Mouse (Mus musculus) mesoderm, embryonic 11.5 days (tissue): ENCODE measurements at regions not wholly inside any gene's neighbourhood (a gene's known extent, or its start where the extent isn't known, plus 50 kb on each side); places are given as distances from the start of the nearest gene placed in this dataset.

Experiments
- DNase-seq: peaks from one replicate; pipeline ENCODE4 v3.0.0-alpha.2; 2012; ENCODE audit warnings: low read depth, low spot score

DNA sequence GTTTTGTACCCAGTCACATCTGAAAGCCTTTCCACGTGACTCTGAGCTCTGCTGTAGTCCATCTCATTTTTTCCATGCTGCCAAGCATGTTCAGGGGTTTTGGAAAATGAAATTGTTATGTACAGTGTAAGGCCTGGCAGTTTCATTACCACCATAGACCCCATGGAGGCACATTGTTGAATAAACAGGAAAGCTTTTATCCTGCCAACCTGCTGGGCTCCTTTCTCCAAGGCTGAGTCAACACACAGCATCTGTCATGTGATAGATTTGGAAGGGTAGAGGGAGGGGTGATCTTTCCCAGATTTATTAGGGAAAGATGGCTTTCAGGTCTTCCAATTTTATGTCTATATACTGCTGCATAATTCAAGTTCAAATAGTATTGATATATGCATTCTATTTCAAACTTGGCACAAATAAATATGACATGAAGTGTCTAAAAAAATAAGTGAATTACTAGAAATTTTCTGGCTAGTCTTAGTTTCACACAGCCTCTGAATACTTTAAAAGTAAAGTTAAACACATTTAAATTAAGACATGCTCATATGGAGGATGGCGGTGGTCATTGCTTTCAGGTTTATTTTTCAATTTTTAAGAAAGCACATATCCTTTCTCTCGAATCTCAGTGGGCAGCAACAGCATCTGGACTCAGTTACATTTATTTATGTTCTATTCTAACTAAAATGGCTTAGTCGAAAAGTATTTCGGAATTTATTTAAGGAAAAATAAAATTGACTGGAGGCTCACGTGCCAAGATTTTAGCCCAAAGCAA lies 942.1 kb upstream of the Flrt2 start:
- DNase-seq, result peak; percentile 11

DNA sequence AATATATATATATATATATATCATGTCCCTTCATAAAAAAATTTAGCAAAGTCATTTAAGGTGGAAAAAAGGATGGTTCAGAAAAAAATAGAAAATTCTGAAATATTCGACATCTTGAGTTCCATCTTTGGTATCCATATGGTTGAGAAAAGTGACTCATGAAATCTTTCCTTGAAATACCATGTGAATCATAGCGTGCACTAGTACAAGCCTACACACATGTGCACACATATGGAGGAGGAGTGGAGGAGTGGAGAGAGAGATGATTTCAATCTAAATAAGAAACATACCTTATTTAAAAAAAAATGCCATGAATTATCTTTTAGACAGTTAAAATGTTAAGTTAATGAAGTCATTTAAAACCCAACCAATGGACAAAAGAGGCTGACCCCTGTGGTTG lies 936.3 kb upstream of the Flrt2 start:
- DNase-seq, result no peak

DNA sequence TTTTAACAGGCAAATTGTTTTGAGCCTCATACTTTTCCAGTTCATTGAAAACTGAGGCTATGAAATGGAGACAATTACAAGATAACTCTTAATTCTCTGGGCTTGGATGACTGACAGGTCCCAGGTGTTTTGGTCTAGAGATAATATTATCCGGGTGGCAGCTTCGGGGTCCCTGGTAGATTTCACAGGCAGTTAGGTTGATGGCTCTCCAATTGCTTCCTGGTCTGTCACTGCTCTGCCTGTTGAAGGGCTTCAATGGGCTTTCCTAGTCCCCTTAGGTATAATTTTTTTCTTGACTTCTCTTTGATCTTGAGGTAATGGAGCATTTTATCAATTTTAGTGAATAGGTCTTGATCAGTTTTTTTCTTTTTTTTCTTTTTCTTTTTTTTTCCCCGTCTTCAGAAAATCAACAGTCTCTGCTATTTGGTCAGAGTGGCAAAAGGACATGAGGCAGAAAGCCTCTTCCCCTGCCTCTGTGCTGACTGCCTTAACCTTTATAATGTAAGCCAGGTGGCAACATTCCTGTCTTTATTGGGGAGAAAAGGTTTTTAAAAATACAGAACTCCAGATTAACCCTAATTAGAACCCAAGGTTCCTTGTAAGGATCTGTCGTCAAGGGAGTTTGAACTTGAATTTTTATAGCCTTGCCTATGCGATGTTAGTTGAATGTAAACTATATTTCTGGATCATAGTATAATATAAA lies 896.0 kb upstream of the Flrt2 start:
- DNase-seq, result peak; percentile 26

DNA sequence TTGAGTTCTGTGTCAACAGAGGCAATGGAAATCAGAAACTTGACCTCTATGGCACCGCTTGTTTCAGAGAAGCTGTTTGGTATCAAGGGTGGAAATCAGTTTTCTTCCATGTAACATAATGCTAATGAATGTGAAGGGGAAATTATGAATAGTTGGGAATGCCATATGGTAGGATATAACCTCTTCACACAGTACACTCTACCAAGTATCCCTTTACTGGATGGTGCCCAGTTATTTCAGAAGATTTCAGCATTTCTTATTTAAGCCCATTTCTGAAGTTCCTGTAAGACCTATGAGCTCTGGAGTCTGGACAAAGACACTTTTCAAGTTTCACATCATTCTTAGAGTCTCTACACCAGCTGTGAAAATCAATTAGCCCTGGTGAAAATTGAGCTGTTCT lies 887.3 kb upstream of the Flrt2 start:
- no peak for DNase-seq

DNA sequence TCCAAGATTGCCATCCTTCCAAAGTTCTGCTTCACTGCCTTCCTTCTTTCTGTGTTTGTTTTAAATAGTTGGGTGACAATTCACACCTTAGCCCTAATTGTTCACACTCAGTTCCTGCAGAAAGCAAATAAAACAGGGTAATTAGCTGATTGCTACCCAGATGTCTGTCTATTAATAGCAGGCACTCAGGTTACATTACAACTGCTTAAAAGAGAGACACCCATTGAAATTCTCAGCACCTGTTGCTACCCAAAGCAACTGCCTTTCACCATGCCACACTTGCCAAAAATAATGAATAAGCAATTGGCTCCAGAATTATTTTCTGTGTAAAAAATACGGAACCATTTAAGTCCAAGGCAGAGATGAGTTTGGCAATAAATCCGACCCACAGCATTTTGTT lies 860.6 kb upstream of the Flrt2 start:
- no peak for DNase-seq

DNA sequence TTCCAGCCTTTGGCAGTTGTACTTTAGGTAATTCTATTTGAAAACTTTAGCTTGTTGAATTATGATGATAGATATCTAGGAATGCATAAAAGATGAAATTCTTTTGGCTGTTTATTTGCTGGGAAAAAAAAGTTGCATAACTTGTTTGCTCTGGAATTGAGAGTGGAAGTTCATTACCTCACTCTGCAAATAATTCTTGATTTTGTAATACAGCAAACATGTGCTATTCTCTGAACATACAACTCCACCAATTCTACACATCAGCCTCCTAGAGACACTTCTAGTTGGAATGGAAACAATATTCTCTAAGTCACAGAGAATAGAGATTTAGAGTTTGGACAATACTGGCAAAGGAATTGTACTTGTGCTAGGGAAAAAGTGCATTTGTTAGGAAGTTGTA lies 829.3 kb upstream of the Flrt2 start:
- no peak for DNase-seq

DNA sequence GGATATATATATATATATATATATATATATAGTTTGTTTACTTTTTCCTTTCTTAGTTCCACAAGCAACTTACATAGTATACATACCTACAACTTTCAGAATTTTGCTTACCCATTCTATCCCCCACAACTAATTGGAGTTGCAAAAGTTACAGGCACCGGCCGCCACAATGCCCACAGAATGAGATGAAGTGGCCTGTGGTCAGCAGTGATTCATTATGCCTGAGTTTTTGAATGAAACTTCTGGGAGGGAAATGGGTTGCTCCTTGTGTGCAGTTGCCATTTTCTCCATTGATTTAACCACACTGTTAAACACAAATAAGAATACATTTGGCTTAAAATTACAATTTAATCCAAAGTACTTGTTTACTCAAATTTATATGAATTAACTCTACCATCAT lies 781.2 kb upstream of the Flrt2 start:
- DNase-seq, result no peak

DNA sequence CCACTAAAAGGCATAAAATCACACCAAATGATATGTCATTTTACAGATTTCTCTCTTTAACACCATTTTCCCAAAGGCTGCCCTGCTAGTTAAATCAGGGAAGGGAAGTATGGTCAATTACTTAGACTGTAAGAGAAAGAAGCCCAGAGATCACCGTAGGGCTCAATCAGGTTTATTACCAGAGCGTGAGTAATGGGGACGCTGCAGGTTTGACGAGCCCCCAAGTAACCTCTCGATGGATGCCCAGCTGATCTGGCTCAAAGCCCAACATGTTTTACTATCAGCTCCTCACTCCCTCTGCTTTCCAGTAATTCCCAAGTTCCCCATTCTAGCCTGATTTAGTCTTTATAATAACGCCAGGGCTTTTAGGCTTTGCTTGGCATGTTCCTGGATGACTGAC lies 749.0 kb upstream of the Flrt2 start:
- DNase-seq, result peak; percentile 24
